Mouse (Mus musculus) cerebellum, adult 2 months (tissue): Measurements from ENCODE around the gene Adprm.

Experiments used
- CTCF ChIP-seq: fragments of 200-500 bp; IDR thresholded peaks from 2 replicates; pipeline ENCODE4 v1.5.1; 2011; ENCODE audit warnings: low read depth, mild to moderate bottlenecking, control low read depth, low read length, moderate library complexity, borderline replicate concordance; ENCODE audit not compliant: insufficient read depth
- POLR2A ChIP-seq: fragments of 200-500 bp; IDR thresholded peaks from 2 replicates; pipeline ENCODE4 v1.6.1; 2011; ENCODE audit warnings: low read length, control low read depth, borderline replicate concordance; ENCODE audit not compliant: insufficient read depth

DNA sequence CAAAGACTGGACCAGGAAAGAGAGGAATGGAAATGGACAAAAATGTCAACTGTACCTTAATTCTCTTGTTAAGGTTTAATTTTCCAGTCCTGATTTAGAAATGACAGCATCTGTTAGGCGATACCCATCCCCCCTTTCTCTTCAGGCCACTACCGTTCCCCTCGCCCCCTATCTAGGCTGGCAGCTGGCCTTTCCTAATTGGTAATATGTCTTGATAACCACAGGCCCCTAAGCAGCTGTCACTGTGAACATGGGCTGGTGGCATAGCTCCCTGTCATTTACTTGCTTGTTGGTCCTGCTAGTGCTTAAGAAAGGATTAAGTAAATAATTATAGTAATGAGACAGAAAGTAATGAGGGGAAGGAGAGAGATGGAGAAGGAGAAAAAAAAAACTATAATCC is 25.0 kb upstream of the Adprm start:
- TF ChIP-seq CTCF (no peak), POLR2A (no peak)
